Mouse (Mus musculus): Measurements from ENCODE around the gene Pex11g.

GRCm38 (mm10) chr8:3517117-3517495 is 49.6 kb upstream of the Pex11g start:
- TF ChIP-seq GATA1 (IDR thresholded peaks at IDR 0.05; ENCODE audit: borderline replicate concordance, low read length): no peak
- TF ChIP-seq FLI1 (IDR thresholded peaks at IDR 0.05; ENCODE audit: low read length): no peak

Measured in megakaryocyte, embryonic 14.5 days (primary cell).